Mouse (Mus musculus) forebrain, postnatal 0 days (tissue): ENCODE results near the gene Olfr360. TPM values are rescaled to one million over a fixed set of nuclear protein-coding genes. Genes with fewer than 3 reads are reported as not detected.
"Not testable (repeated sequence)": the region's sequence is repeated elsewhere in the genome, so short reads cannot be mapped to it uniquely, and the experiment has no call there.

Experiments
- ATAC-seq: fragments of 200-750 bp; cut with Nextera tagmentation; 2 replicates; pipeline ENCODE4 v1.8.0; 2017; ENCODE audit warnings: mild to moderate bottlenecking, moderate library complexity
- DNase-seq: peaks from one replicate; pipeline ENCODE4 v3.0.0-alpha.2; 2015
- H3K27ac ChIP-seq: fragments of 300-500 bp; sonication (generic); 2 replicates; pipeline ENCODE4 v1.5.1; 2014; ENCODE audit warnings: low read depth, mild to moderate bottlenecking, antibody characterized with exemption, low read length, moderate library complexity, mixed read lengths
- H3K27me3 ChIP-seq: fragments of 300-500 bp; sonication (generic); 2 replicates; pipeline ENCODE4 v1.6.1; 2014; ENCODE audit warnings: mild to moderate bottlenecking, low read length, mixed read lengths; ENCODE audit not compliant: insufficient read depth
- H3K36me3 ChIP-seq: fragments of 300-500 bp; sonication (generic); 2 replicates; pipeline ENCODE4 v1.6.1; 2014; ENCODE audit warnings: mild to moderate bottlenecking, moderate library complexity; ENCODE audit not compliant: insufficient read depth
- H3K4me1 ChIP-seq: fragments of 300-500 bp; sonication (generic); 2 replicates; pipeline ENCODE4 v1.6.1; 2014; ENCODE audit warnings: antibody characterized with exemption; ENCODE audit not compliant: insufficient read depth
- H3K4me2 ChIP-seq: fragments of 300-500 bp; sonication (generic); 2 replicates; pipeline ENCODE4 v1.6.1; 2014; ENCODE audit warnings: low read depth, mild to moderate bottlenecking, moderate library complexity
- H3K4me3 ChIP-seq: fragments of 300-500 bp; sonication (generic); 2 replicates; pipeline ENCODE4 v1.5.1; 2014; ENCODE audit warnings: low read depth, low read length, mixed read lengths
- H3K9ac ChIP-seq: fragments of 300-500 bp; sonication (generic); 2 replicates; pipeline ENCODE4 v1.6.1; 2014; ENCODE audit warnings: mild to moderate bottlenecking
- H3K9me3 ChIP-seq: fragments of 300-500 bp; sonication (generic); 2 replicates; pipeline ENCODE4 v1.6.1; 2016; ENCODE audit warnings: low read length
- CTCF ChIP-seq: sonication (generic); IDR thresholded peaks from 2 replicates; pipeline ENCODE4 v1.5.1; 2016; ENCODE audit warnings: antibody characterized with exemption, control low read depth, low read depth
- whole genome bisulfite sequencing: fragments of 180-500 bp; shearing (Covaris S2); extraction: QIAGEN DNeasy Blood & Tissue Kit; methylation state at CpG from one replicate; pipeline ENCODE4 v1.1.7; 2014; 5-methylcytosine and 5-hydroxymethylcytosine counted together
- polyA plus RNA-seq: library from polyadenylated mRNA; unstranded; fragments of >200 nt; fragmentation: Nextera tagmentation; extraction: Ambion mirVana; gene quantifications from 2 replicates; pipeline ENCODE4 v1.2.1, GENCODE M21; 2015
- total RNA-seq: library from RNA; depleted of rRNA; stranded (reverse); fragments of >200 nt; gene quantifications from 2 replicates; pipeline ENCODE4 v1.2.3, GENCODE M21; 2014; rRNA removed

The Olfr360 gene
- total RNA-seq: not detected in 2 replicates
- polyA plus RNA-seq: not detected in 2 replicates

GRCm38 (mm10) chr2:37065446-37065845 lies at the start of gene Olfr360:
Olfr360 (plus strand) TSS chr2:37065746.
- ATAC-seq (no peak), DNase-seq (no peak)
- no peak within 1 kb of the TSS for H3K4me3 ChIP-seq
- H3K4me2 ChIP-seq: no peak within 1 kb of the TSS
- TF ChIP-seq CTCF: no peak
- H3K9me3 ChIP-seq: 0 out of 2 replicates have a peak, but pooled peaks cover 4% of the 10 kb centered on the region
- no peaks in the 10 kb centered on the region for H3K36me3 ChIP-seq
- no peaks in the 10 kb centered on the region for H3K27me3 ChIP-seq
- no peak within 1 kb of the TSS for H3K27ac ChIP-seq
- H3K4me1 ChIP-seq: no peaks in the 10 kb centered on the region
- no peak within 1 kb of the TSS for H3K9ac ChIP-seq

GRCm38 (mm10) chr2:37089190-37089589 lies 23.6 kb downstream of the Olfr360 start, which contains the start of gene Olfr361:
Olfr361 (minus strand) TSS chr2:37089290.
- H3K9ac ChIP-seq, DNase-seq, H3K4me3 ChIP-seq, H3K9me3 ChIP-seq, H3K27ac ChIP-seq, H3K36me3 ChIP-seq, H3K4me1 ChIP-seq, ATAC-seq, H3K27me3 ChIP-seq, H3K4me2 ChIP-seq: not testable (repeated sequence)
- 67% methylated on average over 1 of the region's 1 CpGs for WGBS

GRCm38 (mm10) chr2:37117810-37118209 lies 52.3 kb downstream of the Olfr360 start, which contains the start of gene Olfr362:
Olfr362 (minus strand) TSS chr2:37117910.
- 96% methylated on average over 1 of the region's 1 CpGs for WGBS
- no peak for DNase-seq
- TF ChIP-seq CTCF: no peak

More at GRCm38 (mm10) chr2:37117810-37118209, 52.3 kb downstream of the Olfr360 start, which contains the start of gene Olfr362:
- Histone ChIP-seq H3K36me3 (no peaks in the 10 kb centered on the region), H3K4me1 (no peaks in the 10 kb centered on the region), H3K27me3 (no peaks in the 10 kb centered on the region), H3K4me3 (no peak within 1 kb of the TSS), H3K4me2 (no peak within 1 kb of the TSS), H3K9ac (no peak within 1 kb of the TSS), H3K9me3 (0 out of 2 replicates have a peak, but pooled peaks cover 3% of the 10 kb centered on the region), H3K27ac (no peak within 1 kb of the TSS)
- ATAC-seq: no peak

Other genes starting within 250 kb of the Olfr360 start
- gene Olfr3, start 248.7 kb upstream of the Olfr360 start, total RNA-seq: not detected in 2 replicates
- not detected in 2 replicates for gene Olfr3, start 248.7 kb upstream of the Olfr360 start, polyA plus RNA-seq
- gene Olfr350, start 219.4 kb upstream of the Olfr360 start, total RNA-seq: not detected in 2 replicates
- gene Olfr350, start 219.4 kb upstream of the Olfr360 start, polyA plus RNA-seq: not detected in 2 replicates
- not detected in 2 replicates for gene Olfr351, start 203.1 kb upstream of the Olfr360 start, total RNA-seq
- gene Olfr351, start 203.1 kb upstream of the Olfr360 start, polyA plus RNA-seq: not detected in 2 replicates
- not detected in 2 replicates for gene Olfr352, start 197.3 kb upstream of the Olfr360 start, total RNA-seq
- gene Olfr352, start 197.3 kb upstream of the Olfr360 start, polyA plus RNA-seq: not detected in 2 replicates
- gene Olfr353, start 172.8 kb upstream of the Olfr360 start, total RNA-seq: not detected in 2 replicates
- gene Olfr353, start 172.8 kb upstream of the Olfr360 start, polyA plus RNA-seq: not detected in 2 replicates
- gene Olfr354, start 160.1 kb upstream of the Olfr360 start, total RNA-seq: not detected in 2 replicates
- not detected in 2 replicates for gene Olfr354, start 160.1 kb upstream of the Olfr360 start, polyA plus RNA-seq
- not detected in 2 replicates for gene Olfr355, start 136.8 kb upstream of the Olfr360 start, total RNA-seq
- gene Olfr355, start 136.8 kb upstream of the Olfr360 start, polyA plus RNA-seq: not detected in 2 replicates
- gene Olfr356, start 128.6 kb upstream of the Olfr360 start, total RNA-seq: not detected in 2 replicates
- not detected in 2 replicates for gene Olfr356, start 128.6 kb upstream of the Olfr360 start, polyA plus RNA-seq
- not detected in 2 replicates for gene Olfr357, start 71.9 kb upstream of the Olfr360 start, total RNA-seq
- not detected in 2 replicates for gene Olfr357, start 71.9 kb upstream of the Olfr360 start, polyA plus RNA-seq
- not detected in 2 replicates for gene Olfr358, start 56.4 kb upstream of the Olfr360 start, total RNA-seq
- not detected in 2 replicates for gene Olfr358, start 56.4 kb upstream of the Olfr360 start, polyA plus RNA-seq
- gene Olfr361, start 23.5 kb downstream of the Olfr360 start, total RNA-seq: not detected in 2 replicates
- not detected in 2 replicates for gene Olfr361, start 23.5 kb downstream of the Olfr360 start, polyA plus RNA-seq
- gene Olfr362, start 52.2 kb downstream of the Olfr360 start, total RNA-seq: not detected in 2 replicates
- not detected in 2 replicates for gene Olfr362, start 52.2 kb downstream of the Olfr360 start, polyA plus RNA-seq
- gene Olfr364-ps1, start 73.6 kb downstream of the Olfr360 start, total RNA-seq: not detected in 2 replicates
- not detected in 2 replicates for gene Olfr364-ps1, start 73.6 kb downstream of the Olfr360 start, polyA plus RNA-seq
- gene Olfr365, start 122.5 kb downstream of the Olfr360 start, total RNA-seq: not detected in 2 replicates
- gene Olfr365, start 122.5 kb downstream of the Olfr360 start, polyA plus RNA-seq: not detected in 2 replicates
- not detected in 2 replicates for gene Olfr366, start 145.8 kb downstream of the Olfr360 start, total RNA-seq
- gene Olfr366, start 145.8 kb downstream of the Olfr360 start, polyA plus RNA-seq: not detected in 2 replicates